ENCODE assay signal across 19 mouse cellular contexts in the genomic region with DNA sequence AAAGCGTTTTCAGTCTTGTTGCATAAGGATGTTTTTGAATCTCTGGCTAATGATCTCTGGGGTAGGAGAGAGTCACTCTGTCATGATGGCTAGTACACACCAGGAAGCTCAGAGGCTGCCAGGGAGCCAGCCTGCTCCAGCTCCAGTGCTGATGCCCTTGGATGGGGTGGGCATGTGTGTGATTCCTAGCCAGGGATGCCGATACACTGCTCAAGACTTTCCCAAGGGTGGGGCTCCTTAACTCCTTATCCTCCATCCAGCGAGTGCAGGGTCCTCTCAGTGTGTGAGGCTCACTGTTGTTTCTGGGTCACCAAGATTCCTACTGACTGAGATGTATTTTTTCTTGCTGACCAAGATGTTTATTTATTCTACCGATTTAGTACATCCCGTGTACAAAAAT.
"Had no signal": no experiment of that assay in that cellular context is flagged by ENCODE, and none has a peak within 500 bp of the region (broad histone marks: within the 10 kb centered on the region; RNA-seq: fewer than 3 reads in every experiment).

No protein-coding gene starts in this region.

- H3K4me1 ChIP-seq: liver, embryonic 15.5 days; lung, embryonic 15.5 days; megakaryocyte, embryonic 14.5 days; midbrain, embryonic 15.5 days; stomach, embryonic 15.5 days had no signal

- H3K4me2 ChIP-seq: liver, embryonic 15.5 days; lung, embryonic 15.5 days; midbrain, embryonic 11.5 days; midbrain, embryonic 13.5 days; midbrain, embryonic 15.5 days; neural tube, embryonic 13.5 days; stomach, embryonic 15.5 days had no signal

- H3K9me3 ChIP-seq: liver, embryonic 15.5 days; lung, embryonic 15.5 days; midbrain, embryonic 13.5 days; midbrain, embryonic 15.5 days; neural tube, embryonic 13.5 days; stomach, embryonic 15.5 days had no signal

- H3K27me3 ChIP-seq: liver, embryonic 15.5 days; lung, embryonic 15.5 days; megakaryocyte, embryonic 14.5 days; midbrain, embryonic 13.5 days; midbrain, embryonic 15.5 days; neural tube, embryonic 13.5 days; stomach, embryonic 15.5 days had no signal

- ATAC-seq: liver, postnatal 0 days; lung, postnatal 0 days; midbrain, embryonic 13.5 days; midbrain, embryonic 15.5 days had no signal

- H3K9ac ChIP-seq: liver, embryonic 15.5 days; liver, postnatal 0 days; lung, embryonic 15.5 days; midbrain, embryonic 13.5 days; midbrain, embryonic 15.5 days; neural tube, embryonic 13.5 days; stomach, embryonic 15.5 days had no signal

- DNase-seq: liver, postnatal 0 days; lung, adult 2 months; lung, postnatal 14 days; lung, postnatal 36 days; right cerebral cortex, postnatal 14 days; thymus, adult 2 months; thymus, postnatal 25 days; thymus, postnatal 4 days had no signal

- H3K27ac ChIP-seq: liver, embryonic 15.5 days; lung, embryonic 15.5 days; macrophage; midbrain, embryonic 13.5 days; midbrain, embryonic 15.5 days; neural tube, embryonic 13.5 days; stomach, embryonic 15.5 days; stomach, postnatal 0 days had no signal

- H3K36me3 ChIP-seq: liver, embryonic 15.5 days; lung, embryonic 15.5 days; midbrain, embryonic 13.5 days; midbrain, embryonic 15.5 days; neural tube, embryonic 13.5 days; stomach, embryonic 15.5 days had no signal

- H3K4me3 ChIP-seq: liver, embryonic 15.5 days; lung, embryonic 15.5 days; megakaryocyte, embryonic 14.5 days; midbrain, embryonic 13.5 days; midbrain, embryonic 15.5 days; neural tube, embryonic 13.5 days; stomach, embryonic 15.5 days had no signal
